Mouse (Mus musculus) G1E (cell line): Measurements from ENCODE around the gene 4930452B06Rik. TPM values are rescaled to one million over a fixed set of nuclear protein-coding genes. Genes with fewer than 3 reads are reported as not detected.

Source experiments
- ATAC-seq: 2 replicates; pipeline ENCODE4 v1.8.0; 2016; ENCODE audit warnings: mild to moderate bottlenecking; ENCODE audit not compliant: insufficient number of reproducible peaks, poor library complexity, low FRiP score, severe bottlenecking; ENCODE audit errors: extremely low read depth
- DNase-seq: peaks from one replicate; pipeline ENCODE4 v3.0.0; 2012; ENCODE audit warnings: low spot score
- H3K27me3 ChIP-seq: 2 replicates; pipeline ENCODE4 v1.6.1; 2012; ENCODE audit warnings: mild to moderate bottlenecking, low read length, inconsistent platforms; ENCODE audit not compliant: insufficient read depth
- H3K36me3 ChIP-seq: replicated peaks from 2 replicates; pipeline ENCODE3; 2012; ENCODE audit warnings: mild to moderate bottlenecking, inconsistent platforms
- H3K4me1 ChIP-seq: 2 replicates; pipeline ENCODE4 v1.6.1; 2012; ENCODE audit warnings: low read depth, low read length, inconsistent platforms, mixed read lengths; ENCODE audit not compliant: insufficient read depth
- H3K4me3 ChIP-seq: 2 replicates; pipeline ENCODE4 v1.5.1; 2012; ENCODE audit warnings: low read depth, mild to moderate bottlenecking, inconsistent platforms, low read length, moderate library complexity, mixed read lengths
- H3K9me3 ChIP-seq: replicated peaks from 2 replicates; pipeline ENCODE4 v1.6.1; 2012; ENCODE audit warnings: inconsistent platforms
- CTCF ChIP-seq: IDR thresholded peaks from 2 replicates; pipeline ENCODE4 v1.5.1; 2012; ENCODE audit warnings: low read depth, low read length, inconsistent platforms, mixed read lengths
- GATA1 ChIP-seq: IDR thresholded peaks from 2 replicates; pipeline ENCODE4 v1.6.1; 2012; ENCODE audit warnings: borderline replicate concordance, low read length, inconsistent platforms, mixed read lengths
- GATA2 ChIP-seq: IDR thresholded peaks from 2 replicates; pipeline ENCODE4 v1.6.1; 2012; ENCODE audit warnings: low read depth, low read length, inconsistent platforms, borderline replicate concordance
- POLR2AphosphoS5 ChIP-seq: IDR thresholded peaks from 2 replicates; pipeline ENCODE4 v1.6.1; 2012; ENCODE audit warnings: low read depth, low read length, inconsistent platforms; ENCODE audit not compliant: insufficient replicate concordance
- TAL1 ChIP-seq: conservative IDR thresholded peaks from 2 replicates; pipeline ENCODE4 v1.6.1; 2012; ENCODE audit warnings: low read depth, low read length, inconsistent platforms, mixed read lengths
- polyA plus RNA-seq: library from polyadenylated mRNA; stranded (reverse); fragments of >175 nt; gene quantifications from 2 replicates; pipeline ENCODE4 v1.2.3, GENCODE M21; 2012
- total RNA-seq, 2 experiments: library from RNA; stranded (forward) in 1 of 2; stranded (reverse) in 1 of 2; fragments of 200-1000 nt in 1 of 2; fragments of >200 nt in 1 of 2; fragmentation: Nextera tagmentation in 1 of 2; gene quantifications; 2 replicates each; pipeline ENCODE4 v1.2.3; 2014 to 2017

Gene 4930452B06Rik
- total and polyA plus RNA-seq, 3 experiments, result 0.11 TPM; not detected in 2

DNA sequence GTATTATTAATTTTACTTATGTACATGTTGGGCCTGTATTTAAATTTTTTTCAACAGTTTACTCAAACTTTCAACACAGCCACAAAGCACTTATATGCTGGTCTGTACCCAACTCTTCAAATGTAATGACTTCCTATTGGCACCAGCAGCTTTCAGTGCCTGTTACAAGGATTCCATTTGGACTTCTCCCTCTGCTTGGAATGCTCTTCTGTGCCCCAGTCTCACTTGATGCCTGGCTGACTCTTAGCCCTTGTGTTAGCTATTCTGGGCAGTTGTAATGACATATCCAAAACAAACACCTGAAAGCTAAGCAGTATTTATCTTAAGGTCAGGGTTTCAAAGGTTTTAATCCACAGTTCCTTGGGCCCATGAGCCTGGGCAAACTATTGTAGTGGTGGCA is 5.7 kb downstream of the 4930452B06Rik start:
- H3K36me3 ChIP-seq, result no peaks in the 10 kb centered on the region
- H3K9me3 ChIP-seq, result no peaks in the 10 kb centered on the region
- no peaks in the 10 kb centered on the region for H3K27me3 ChIP-seq
- DNase-seq (no peak), ATAC-seq (no peak)
- H3K4me1 ChIP-seq, result no peaks in the 10 kb centered on the region
- no peak overlapping the region for H3K4me3 ChIP-seq
- TF ChIP-seq GATA1, result no peak
- no peak for TF ChIP-seq CTCF
- TF ChIP-seq TAL1, result no peak
- TF ChIP-seq GATA2, result no peak
- no peak for TF ChIP-seq POLR2AphosphoS5

- ATAC-seq, result no peak
- no peak for TF ChIP-seq GATA2
- TF ChIP-seq TAL1, result no peak
- no peak for TF ChIP-seq POLR2AphosphoS5
- no peak for TF ChIP-seq CTCF
- no peak for TF ChIP-seq GATA1
- DNase-seq, result no peak
- no peaks in the 10 kb centered on the region for H3K4me1 ChIP-seq
- H3K36me3 ChIP-seq, result no peaks in the 10 kb centered on the region
- H3K4me3 ChIP-seq, result no peak overlapping the region
- no peaks in the 10 kb centered on the region for H3K9me3 ChIP-seq
- H3K27me3 ChIP-seq, result no peaks in the 10 kb centered on the region
These were observed 24.3 kb downstream of the 4930452B06Rik start for GRCm38 (mm10) chr14:8641650-8642279.

- 0 out of 2 replicates have a peak, but pooled peaks cover 2% of the 10 kb centered on the region for H3K27me3 ChIP-seq
- H3K9me3 ChIP-seq, result no peaks in the 10 kb centered on the region
- H3K4me1 ChIP-seq, result no peaks in the 10 kb centered on the region
- no peak overlapping the region for H3K4me3 ChIP-seq
- DNase-seq (no peak), ATAC-seq (no peak)
- no peaks in the 10 kb centered on the region for H3K36me3 ChIP-seq
- no peak for TF ChIP-seq GATA2
- TF ChIP-seq POLR2AphosphoS5, result no peak
- no peak for TF ChIP-seq TAL1
- TF ChIP-seq CTCF, result no peak
- no peak for TF ChIP-seq GATA1
These were observed 33.8 kb downstream of the 4930452B06Rik start for GRCm38 (mm10) chr14:8632211-8632610.

DNA sequence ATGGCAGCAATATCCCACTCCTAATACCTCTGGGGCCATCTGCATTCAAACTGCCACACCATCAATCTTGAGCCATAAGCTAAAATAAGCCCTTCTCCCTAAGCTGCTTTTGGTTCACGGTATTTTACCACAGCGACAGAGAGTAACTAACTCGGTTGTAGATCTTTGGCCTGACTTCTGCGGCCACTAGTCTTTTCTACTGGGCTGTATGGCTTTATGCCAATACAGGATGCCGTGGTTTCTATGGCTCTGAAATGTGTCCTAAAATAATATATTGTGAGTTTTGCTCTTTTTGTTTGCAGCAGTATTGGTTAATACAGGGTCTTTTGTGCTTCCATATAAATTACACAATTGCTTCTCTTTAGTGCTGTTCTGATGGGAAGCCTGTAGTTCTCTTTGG is 37.6 kb downstream of the 4930452B06Rik start:
- no peaks in the 10 kb centered on the region for H3K4me1 ChIP-seq
- no peaks in the 10 kb centered on the region for H3K27me3 ChIP-seq

DNA sequence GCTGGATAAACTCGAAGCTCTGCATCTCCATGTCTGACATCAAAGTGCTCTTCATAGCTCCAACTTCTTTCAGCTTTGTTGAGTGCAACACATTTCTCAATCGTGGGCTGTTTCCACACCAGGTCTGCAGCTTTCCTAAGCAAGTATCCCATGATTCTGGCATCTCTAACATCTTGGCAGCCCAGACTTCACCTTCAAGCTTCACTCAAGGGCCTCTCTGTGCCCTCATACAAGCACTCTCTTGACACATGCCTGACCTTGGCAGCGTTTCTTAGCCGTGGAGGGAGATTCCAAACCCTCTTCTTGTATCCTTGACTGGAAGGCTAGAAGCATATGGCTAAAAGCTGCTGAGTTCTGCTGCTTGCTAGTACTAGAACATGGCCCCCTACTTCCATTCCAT is 38.6 kb downstream of the 4930452B06Rik start:
- Histone ChIP-seq H3K4me3 (no peak overlapping the region), H3K36me3 (no peaks in the 10 kb centered on the region), H3K4me1 (no peaks in the 10 kb centered on the region), H3K27me3 (no peaks in the 10 kb centered on the region), H3K9me3 (no peaks in the 10 kb centered on the region)
- no peak for ATAC-seq
- DNase-seq, result no peak
- no peak for TF ChIP-seq GATA1
- TF ChIP-seq POLR2AphosphoS5, result no peak
- no peak for TF ChIP-seq TAL1
- no peak for TF ChIP-seq CTCF
- no peak for TF ChIP-seq GATA2

More for the DNA sequence above, 37.6 kb downstream of the 4930452B06Rik start:
- H3K9me3 ChIP-seq, result no peaks in the 10 kb centered on the region
- ATAC-seq, result no peak
- no peak for TF ChIP-seq TAL1
- TF ChIP-seq CTCF, result no peak
- TF ChIP-seq POLR2AphosphoS5, result no peak
- no peak overlapping the region for H3K4me3 ChIP-seq
- H3K36me3 ChIP-seq, result no peaks in the 10 kb centered on the region
- DNase-seq, result no peak

DNA sequence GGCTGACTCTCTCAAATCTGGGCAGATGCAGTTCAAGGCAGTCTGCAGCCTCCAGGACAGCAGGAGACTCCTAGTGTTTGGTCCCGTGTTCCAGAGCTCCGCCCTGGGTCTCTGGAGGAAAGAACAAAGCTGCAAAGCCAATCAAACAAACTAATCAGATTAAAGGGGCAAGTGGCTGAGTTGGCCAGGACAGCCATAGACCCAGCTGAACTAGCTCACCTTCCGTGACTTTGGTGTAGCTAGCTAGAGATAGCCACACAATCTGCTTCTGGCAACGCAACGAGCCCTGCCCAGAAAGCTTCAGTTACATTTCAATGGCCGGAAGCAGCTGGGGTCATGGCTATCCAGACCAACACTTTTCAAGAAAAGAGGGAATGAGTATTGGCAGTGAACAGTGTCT is 44.9 kb downstream of the 4930452B06Rik start:
- no peak for DNase-seq
- Histone ChIP-seq H3K36me3 (no peaks in the 10 kb centered on the region), H3K27me3 (no peaks in the 10 kb centered on the region), H3K4me1 (no peaks in the 10 kb centered on the region), H3K4me3 (no peak overlapping the region), H3K9me3 (no peaks in the 10 kb centered on the region)
- no peak for ATAC-seq
- TF ChIP-seq GATA2 (no peak), CTCF (no peak), GATA1 (no peak), POLR2AphosphoS5 (no peak), TAL1 (no peak)

DNA sequence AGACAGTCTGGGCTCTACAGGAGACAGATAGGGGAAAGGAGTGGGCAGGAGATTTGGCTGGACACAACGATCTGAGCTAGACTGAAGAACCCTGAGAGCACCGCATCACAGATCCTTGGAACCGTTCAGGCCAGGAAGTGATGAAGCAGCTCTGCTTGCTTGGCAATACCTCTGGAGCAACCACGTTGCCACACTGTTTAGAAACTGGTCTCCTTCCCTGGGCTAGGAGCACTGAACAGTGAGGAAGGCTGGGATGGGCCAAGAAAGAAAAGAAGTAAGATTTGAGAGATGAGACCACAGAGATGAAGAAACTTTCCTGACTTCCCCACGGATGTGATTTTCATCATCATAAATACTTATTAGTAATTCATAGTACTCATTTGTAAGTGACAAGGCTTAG is 45.5 kb downstream of the 4930452B06Rik start:
- H3K27me3 ChIP-seq, result no peaks in the 10 kb centered on the region
- no peaks in the 10 kb centered on the region for H3K4me1 ChIP-seq
- no peak for ATAC-seq
- H3K9me3 ChIP-seq, result no peaks in the 10 kb centered on the region
- no peak for TF ChIP-seq TAL1
- no peak for TF ChIP-seq GATA2
- no peak for TF ChIP-seq GATA1
- no peak for TF ChIP-seq POLR2AphosphoS5
- no peak for TF ChIP-seq CTCF
- no peak for DNase-seq
- H3K36me3 ChIP-seq, result no peaks in the 10 kb centered on the region
- H3K4me3 ChIP-seq, result no peak overlapping the region
